Mouse (Mus musculus) lung, postnatal 4 days (tissue): ENCODE results near the gene Usp47.

Source experiments
- DNase-seq, 2 experiments: peaks; one replicate each; pipeline ENCODE4 v3.0.0; 2021

Gene Usp47

DNA sequence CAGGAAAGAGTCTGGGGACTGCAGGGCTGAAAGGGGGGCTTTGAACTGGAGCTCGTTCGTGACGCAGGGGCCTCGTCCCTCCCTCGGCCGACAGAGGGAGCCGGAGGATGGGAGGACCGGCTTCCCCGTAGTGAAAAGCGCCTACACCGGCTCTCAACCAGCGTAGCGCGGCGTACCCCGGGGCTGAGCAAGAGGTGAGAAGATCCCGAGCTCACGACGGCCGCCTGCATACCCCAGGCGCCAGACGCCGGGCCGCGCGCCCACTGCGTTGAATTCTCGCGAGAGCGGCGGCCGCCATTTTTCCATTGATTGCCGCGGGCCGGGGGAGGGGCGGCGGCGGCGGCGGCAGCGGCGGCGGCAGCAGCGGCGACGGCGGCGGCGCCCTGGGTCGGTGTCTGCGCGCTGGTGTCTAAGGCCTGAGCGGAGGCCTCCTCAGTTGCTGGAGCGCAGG lies at the start of gene Usp47:
Gene Usp47, plus strand, starts transcription at position 355 of the 451 bp plus-strand sequence.
- peak; percentile 91 to 93 for DNase-seq

GRCm38 (mm10) chr7:111976401-111976800 lies 46.9 kb upstream of the Usp47 start:
- DNase-seq = no peak

DNA sequence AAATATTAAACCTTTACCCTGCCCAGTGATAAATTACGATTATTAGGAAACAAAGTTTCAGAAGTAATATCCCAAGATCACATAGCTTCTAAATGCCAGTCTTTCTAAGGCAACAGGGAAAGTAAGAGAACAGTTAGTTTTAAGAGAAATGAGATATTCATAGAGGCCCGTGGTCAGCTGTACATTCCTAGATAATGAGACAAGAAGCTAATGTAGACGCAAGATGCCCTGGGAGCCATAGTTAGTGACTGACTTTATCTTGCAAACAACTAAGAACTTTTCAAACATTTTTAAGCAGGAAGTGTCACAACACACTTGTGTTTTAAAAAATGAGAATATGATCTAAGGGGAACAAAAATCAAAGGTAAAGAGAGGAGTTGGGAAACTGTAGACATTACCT lies 45.4 kb upstream of the Usp47 start:
- DNase-seq = no peak

DNA sequence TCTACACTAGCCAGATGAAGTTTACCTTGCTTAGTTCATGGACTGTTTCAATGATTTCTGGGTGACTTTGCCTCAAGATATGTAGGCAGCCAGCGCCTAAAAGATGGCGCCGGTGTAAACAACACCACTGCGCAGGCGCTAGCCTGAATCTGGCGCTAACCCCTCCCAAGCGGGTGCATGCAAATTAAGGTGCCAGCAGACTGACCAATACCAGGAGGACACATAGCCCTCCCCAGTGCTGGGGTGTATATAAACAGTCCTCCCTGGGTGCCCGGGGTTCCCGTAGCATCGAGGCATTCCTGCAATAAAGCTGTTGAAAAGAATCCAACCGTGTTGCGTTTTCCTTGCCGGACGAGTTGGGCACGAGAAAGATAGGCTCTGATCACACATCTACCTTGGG lies 41.0 kb upstream of the Usp47 start:
- no peak for DNase-seq

DNA sequence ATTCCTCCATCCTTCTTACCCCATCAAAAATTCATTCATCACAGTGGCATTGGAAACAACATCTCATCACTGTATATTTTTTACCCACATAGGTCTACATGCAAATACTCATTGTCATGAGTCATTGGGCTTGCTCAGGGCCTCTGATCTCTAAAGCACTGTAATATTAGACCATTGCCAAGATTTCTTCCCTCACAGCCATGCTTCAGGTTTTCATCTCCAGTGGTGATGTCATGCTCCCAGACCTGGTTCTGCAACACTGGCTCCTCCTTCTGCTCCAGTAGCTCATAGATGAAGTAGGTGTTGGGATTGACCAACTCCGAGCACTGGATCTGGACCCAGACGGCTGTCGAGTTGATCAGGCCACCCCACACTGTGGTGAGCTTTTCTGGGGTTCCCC lies 38.8 kb upstream of the Usp47 start:
- DNase-seq = no peak

- DNase-seq = no peak
Observed at GRCm38 (mm10) chr7:111985266-111985665, 38.0 kb upstream of the Usp47 start.

DNA sequence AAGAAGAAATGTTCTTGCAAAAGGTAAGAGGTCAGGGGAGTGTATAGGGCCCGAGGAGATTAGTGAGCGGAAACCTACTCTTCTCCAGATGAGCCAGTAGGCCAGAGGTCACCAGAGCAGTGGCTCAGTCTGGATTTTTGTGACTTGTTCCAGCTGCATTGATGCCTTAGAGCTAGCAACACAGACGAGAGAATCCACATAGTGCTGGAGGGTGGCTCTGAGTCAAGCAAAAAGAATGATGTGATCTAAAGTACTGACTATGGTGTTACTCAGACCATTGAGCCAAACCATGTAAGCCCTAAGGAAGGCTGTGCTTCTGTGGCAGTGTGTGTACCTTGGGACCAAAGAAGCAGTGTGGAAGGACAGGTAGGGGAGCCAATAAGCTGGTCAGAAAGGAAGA lies 36.4 kb upstream of the Usp47 start:
- no peak for DNase-seq

DNA sequence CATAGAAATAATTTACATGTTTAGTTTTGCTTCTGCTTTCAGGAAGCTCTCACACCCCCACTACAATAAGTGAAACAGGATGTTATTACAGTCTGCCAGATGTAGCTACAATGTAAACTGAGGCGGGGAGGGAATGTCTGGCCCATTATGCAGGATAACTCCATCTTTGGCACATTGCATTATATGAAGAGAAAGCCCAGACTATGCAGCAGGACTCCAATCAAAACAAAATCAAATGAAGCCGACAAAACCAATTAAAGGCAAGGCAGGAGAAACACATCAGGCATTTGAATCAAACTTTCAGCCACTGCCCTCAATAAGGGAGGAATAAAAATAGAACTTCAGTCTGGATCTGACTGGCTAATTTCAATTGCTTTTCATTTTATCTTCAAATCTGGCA lies 25.9 kb upstream of the Usp47 start:
- no peak for DNase-seq

GRCm38 (mm10) chr7:111998446-111999004 lies 24.8 kb upstream of the Usp47 start:
- DNase-seq = no peak

- no peak for DNase-seq
Observed at GRCm38 (mm10) chr7:111999376-111999775, 23.9 kb upstream of the Usp47 start.

DNA sequence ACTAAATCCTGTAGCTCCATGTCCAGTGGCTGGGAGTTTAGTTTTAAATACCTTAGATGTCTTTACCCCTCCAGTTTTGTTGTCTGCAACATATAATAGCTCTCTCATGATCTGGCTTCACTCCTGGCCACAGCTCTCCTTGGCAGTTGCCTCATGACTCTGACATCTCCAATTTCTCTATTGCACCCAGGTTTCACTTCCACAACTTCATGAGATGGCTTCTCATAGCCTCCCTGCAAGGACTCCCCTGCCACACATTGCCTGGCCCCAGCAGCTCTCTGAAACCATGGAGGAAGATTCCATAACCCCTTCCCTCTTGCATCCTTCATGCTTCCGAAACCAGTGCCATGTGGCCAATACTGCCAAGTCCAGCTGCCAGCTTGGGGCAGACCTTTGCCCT lies 23.1 kb upstream of the Usp47 start:
- DNase-seq = no peak

DNA sequence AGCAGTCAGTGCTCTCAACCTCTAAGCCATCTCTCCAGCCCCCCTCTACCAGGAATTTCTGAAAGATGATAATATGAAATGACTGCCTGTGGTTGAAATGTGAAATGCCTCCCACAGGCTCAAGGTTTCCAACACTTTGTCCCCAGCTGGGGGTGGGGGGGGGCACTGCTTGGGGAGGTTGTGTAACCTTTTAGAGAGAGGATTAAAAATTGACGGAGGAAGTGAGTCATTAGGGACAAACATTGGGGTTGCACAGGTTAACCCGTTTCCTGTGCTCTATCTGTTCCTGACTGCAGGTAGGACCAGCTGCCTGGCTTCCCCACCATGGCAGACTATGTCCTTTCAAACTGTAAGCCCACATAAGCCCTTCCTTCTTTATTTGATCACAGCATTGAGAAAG lies 12.8 kb upstream of the Usp47 start:
- no peak for DNase-seq

- DNase-seq = no peak
Observed at GRCm38 (mm10) chr7:112010976-112011375, 12.3 kb upstream of the Usp47 start.

DNA sequence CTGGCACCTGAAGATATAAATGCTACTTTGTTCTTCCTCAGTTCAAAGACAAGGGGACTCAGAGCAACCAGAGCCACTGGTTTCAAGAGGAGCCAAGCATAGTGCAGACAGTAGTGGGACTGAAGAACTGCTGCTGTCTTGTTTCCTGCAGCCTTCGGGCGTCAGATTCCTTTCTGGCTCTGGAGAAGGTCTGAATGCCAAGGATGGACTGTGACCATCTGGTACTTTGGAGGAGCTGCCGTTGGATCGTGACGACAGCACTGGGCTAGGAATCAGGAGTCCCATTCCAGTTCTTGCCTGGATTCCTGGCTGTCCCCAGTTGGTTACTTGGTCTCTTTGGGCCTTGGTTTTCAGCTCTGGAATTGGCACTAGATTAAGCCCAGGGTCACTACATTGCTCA lies 11.2 kb upstream of the Usp47 start:
- peak; percentile 65 to 80 for DNase-seq

GRCm38 (mm10) chr7:112012621-112013177 lies 10.6 kb upstream of the Usp47 start:
- DNase-seq = peak; percentile 37 to 65

DNA sequence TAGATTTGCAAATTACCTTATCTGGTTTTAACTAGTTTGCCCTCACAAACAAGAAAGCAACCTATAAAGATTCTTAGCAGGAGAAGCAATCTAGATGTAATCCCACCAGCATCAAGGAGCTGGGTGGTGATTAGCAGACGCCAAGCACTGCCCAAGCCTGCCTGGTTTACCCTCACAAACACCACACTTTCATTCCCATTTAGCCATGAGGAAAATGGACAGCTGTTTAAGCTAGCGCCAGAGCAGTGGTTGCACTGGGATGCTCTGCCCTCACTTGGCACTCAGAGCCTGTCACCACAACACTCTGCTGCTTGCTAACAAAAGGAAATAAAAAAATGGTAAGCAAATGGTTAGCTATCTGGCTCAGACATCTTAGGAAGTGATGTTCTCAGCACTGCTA lies 9.2 kb upstream of the Usp47 start:
- DNase-seq = no peak

DNA sequence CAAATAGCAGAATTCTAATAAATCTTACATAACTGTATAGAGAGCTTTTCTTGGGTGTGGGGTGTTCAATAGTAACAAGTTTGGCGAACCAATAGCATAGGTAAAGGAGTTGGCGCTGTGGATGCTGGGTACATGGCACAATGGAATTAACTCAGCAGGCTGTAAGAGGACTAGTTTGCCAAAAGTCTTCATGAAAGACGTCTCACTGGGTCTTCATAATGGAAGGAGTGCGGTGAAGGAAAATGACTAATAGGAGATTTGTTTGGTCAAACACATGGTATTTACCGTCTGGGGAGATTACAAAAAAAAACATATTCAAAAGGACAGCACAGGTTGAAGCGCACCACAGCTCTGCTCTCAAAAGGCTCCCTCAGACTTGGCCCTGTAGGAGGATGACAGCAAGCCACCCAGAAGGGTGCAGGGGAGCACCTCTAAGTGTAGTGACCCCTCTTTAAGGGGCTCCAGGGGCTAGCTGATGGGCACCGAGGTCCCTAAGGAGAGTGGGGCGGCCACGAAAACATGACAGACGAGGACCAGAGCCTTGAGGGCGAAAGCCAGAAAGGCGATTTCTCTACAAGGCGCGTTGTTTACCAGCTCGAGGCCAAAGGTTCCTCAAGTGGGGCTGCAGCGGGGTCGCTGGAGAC lies 676 bp upstream of the Usp47 start:
- no peak for DNase-seq

DNA sequence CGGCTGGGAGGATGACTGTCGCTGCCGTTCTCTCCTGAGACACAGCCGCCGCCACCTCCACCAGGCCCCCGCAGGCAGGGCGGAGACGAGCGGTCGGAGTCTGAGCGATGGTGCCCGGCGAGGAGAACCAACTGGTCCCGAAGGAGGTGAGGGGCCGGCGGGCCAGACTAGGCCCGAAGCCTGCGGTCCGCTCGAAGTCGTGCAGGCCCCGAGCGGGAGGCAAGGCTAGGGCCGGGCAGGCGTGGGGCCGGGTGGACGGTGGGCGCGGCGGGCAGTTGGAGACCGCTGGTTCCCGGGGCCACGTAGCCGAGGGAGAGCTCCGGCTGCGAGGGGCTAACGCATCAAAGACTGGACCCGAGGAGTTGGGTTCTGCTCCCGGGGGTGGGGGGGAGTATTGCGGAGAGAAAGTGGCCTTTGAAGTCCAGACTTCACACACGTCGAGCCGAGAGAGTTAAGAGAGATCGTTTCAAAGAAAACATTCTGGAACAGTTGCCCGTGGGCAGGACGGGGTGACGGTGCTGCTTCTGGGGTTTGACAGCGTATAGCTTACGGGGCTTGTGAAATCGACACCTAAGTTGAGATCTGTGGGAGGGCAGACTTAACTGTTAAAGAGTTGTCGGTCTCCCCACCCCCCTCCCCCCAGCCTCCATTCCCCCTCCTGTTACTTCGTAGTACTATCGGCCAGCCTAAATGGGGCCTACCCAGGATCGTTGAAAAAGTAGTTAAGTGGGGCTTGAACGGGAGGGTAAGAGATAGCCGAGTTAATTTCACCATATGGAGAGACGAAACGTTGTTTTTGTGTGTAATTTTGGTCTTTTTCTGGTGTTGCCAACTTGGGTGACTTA lies 519 bp downstream of the Usp47 start:
- DNase-seq = no peak

DNA sequence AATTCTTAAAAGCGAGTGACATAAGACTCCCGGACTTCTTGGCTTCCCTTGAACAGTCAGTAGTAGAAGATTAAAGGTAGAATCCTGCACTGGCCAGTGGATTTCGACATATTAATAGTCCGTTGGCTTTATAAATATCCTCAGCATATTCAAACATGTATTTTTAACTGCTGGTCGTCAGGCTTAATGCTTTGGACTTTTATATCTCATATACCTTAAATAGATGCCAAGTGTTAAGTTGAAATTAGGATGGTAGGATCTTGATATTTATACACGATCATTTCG lies 1.1 kb downstream of the Usp47 start:
- no peak for DNase-seq

DNA sequence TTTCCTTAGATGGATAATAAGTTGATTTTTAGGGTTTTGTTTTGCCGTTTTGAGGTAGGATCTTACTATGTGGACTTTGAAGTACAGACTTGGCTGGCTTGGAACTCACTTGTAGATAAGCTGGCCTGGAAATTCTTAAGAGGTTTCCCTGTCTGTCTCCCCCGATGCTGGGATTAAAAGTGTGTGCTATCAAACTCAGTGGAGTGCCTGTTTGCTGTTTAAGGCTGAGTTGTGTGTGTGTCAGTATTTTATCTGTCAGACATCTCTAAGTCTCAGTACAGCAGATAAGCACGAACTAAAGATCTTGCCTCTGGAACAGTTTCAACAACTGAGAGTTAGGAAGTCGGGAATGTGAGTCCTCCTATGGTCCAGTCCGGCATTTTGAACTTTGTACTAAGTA lies 1.6 kb downstream of the Usp47 start:
- no peak for DNase-seq

DNA sequence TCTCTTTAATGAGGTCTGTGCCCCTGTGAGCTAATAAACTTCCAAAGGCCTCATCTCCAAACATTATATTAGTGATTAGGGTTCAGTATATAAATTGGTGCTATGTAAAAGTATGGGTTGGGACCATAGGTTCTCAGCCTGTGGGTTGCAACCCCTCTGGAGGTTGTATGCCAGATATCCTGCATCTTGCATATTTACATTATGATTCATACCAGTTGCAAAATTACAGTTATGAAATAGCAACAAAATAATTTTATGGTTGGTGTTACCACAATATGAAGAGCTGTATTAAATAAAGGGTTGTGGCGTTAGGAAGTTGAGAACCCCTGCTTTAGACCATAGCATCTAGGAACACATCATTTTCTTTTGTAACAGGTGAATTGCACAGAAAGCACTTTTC lies 7.3 kb downstream of the Usp47 start:
- no peak for DNase-seq

- DNase-seq = no peak
Observed at GRCm38 (mm10) chr7:112035804-112036203, 12.5 kb downstream of the Usp47 start.

GRCm38 (mm10) chr7:112036636-112037035 lies 13.3 kb downstream of the Usp47 start:
- DNase-seq = no peak

- no peak for DNase-seq
Observed at GRCm38 (mm10) chr7:112040271-112040670, 17.0 kb downstream of the Usp47 start.
